Mouse (Mus musculus) forebrain, embryonic 15.5 days (tissue): ENCODE data around the gene Mettl6. TPM values are rescaled to one million over a fixed set of nuclear protein-coding genes. Genes with fewer than 3 reads are reported as not detected.

ENCODE experiments used
- polyA plus RNA-seq: library from polyadenylated mRNA; unstranded; fragments of >200 nt; fragmentation: Nextera tagmentation; extraction: Ambion mirVana; gene quantifications from 2 replicates; pipeline ENCODE4 v1.2.1, GENCODE M21; 2015

Gene Mettl6
- polyA plus RNA-seq, 1 experiment from 2014 or later: 55.4 TPM

Other genes with a start within 250 kb of the Mettl6 start
- gene Phf7, start 243.7 kb downstream of the Mettl6 start, polyA plus RNA-seq: 11.9 and 13.1 TPM in 2 replicates
- gene Bap1, start 243.6 kb downstream of the Mettl6 start, polyA plus RNA-seq: 132 and 136 TPM in 2 replicates
- gene Dnah1, start 171.1 kb downstream of the Mettl6 start, polyA plus RNA-seq: 3.2 and 3.9 TPM in 2 replicates
- 61.3 and 66.1 TPM in 2 replicates for gene Capn7, start 158.4 kb downstream of the Mettl6 start, polyA plus RNA-seq
- 111 and 115 TPM in 2 replicates for gene Sh3bp5, start 59.0 kb downstream of the Mettl6 start, polyA plus RNA-seq
- 11.0 and 11.2 TPM in 2 replicates for gene Eaf1, start 641 bp downstream of the Mettl6 start, polyA plus RNA-seq
- not detected in 2 replicates for gene Colq, start 96.3 kb upstream of the Mettl6 start, polyA plus RNA-seq
- 0.37 and 0.78 TPM in 2 replicates for gene Gm49387, start 145.8 kb upstream of the Mettl6 start, polyA plus RNA-seq
- gene Btd, start 146.0 kb upstream of the Mettl6 start, polyA plus RNA-seq: 15.1 and 16.6 TPM in 2 replicates
- 5.9 and 9.3 TPM in 2 replicates for gene Hacl1, start 146.2 kb upstream of the Mettl6 start, polyA plus RNA-seq